Mouse (Mus musculus): Measurements from ENCODE around the gene Pxk. TPM values are rescaled to one million over a fixed set of nuclear protein-coding genes. Genes with fewer than 3 reads are reported as not detected.
A peak's percentile ranks its signal among the peaks of the same experiment; 100 is the strongest.

Pxk gene
- total and polyA plus RNA-seq, 3 experiments: 18.3 to 24.6 (median 23.1) TPM

- intact Hi-C loops (cut with DNase I): no loop called here
- Histone ChIP-seq H3K27ac (no peak overlapping the region), H3K9ac (ENCODE audit: low read depth, low read length) (no peak overlapping the region), H3K4me1 (ENCODE audit: control insufficient read depth, insufficient read depth, low read length) (no peaks in the 10 kb centered on the region), H3K27me3 (ENCODE audit: control insufficient read depth, insufficient read depth, low read length) (no peaks in the 10 kb centered on the region), H3K36me3 (ENCODE audit: control insufficient read depth, insufficient read depth, low read length) (no peaks in the 10 kb centered on the region), H3K79me2 (replicated peaks; ENCODE audit: control insufficient read depth, insufficient read depth, low read length) (no peaks in the 10 kb centered on the region), H3K4me3 (no peak overlapping the region)
- TF ChIP-seq POLR2A (IDR thresholded peaks at IDR 0.05; ENCODE audit: insufficient read depth, low read depth, low read length) (no peak), CTCF (IDR thresholded peaks at IDR 0.05) (no peak), EP300 (IDR thresholded peaks at IDR 0.05; ENCODE audit: insufficient read depth, low read depth, low read length) (no peak)
- DNase-seq: no peak
- WGBS: 84% methylated on average over 6 of the region's 6 CpGs
These were observed 94.7 kb downstream of the Pxk start for GRCm38 (mm10) chr14:8192727-8193126.

GRCm38 (mm10) chr14:8200769-8201168, 102.8 kb downstream of the Pxk start:
- Histone ChIP-seq H3K36me3 (ENCODE audit: control insufficient read depth, insufficient read depth, low read length) (no peaks in the 10 kb centered on the region), H3K27ac (no peak overlapping the region), H3K4me3 (no peak overlapping the region), H3K79me2 (replicated peaks; ENCODE audit: control insufficient read depth, insufficient read depth, low read length) (no peaks in the 10 kb centered on the region), H3K4me1 (ENCODE audit: control insufficient read depth, insufficient read depth, low read length) (no peaks in the 10 kb centered on the region), H3K27me3 (ENCODE audit: control insufficient read depth, insufficient read depth, low read length) (no peaks in the 10 kb centered on the region), H3K9ac (ENCODE audit: low read depth, low read length) (no peak overlapping the region)
- 50% methylated on average over 5 of the region's 5 CpGs for WGBS
- peak in 1 of 2 experiments; percentile 14 for DNase-seq
- intact Hi-C loops (cut with DNase I): no loop called here
- TF ChIP-seq POLR2A (IDR thresholded peaks at IDR 0.05; ENCODE audit: insufficient read depth, low read depth, low read length): no peak

- no peak for DNase-seq
- TF ChIP-seq POLR2A (IDR thresholded peaks at IDR 0.05; ENCODE audit: insufficient read depth, low read depth, low read length) (no peak), CTCF (IDR thresholded peaks at IDR 0.05) (no peak), EP300 (IDR thresholded peaks at IDR 0.05; ENCODE audit: insufficient read depth, low read depth, low read length) (no peak)
- no peaks in the 10 kb centered on the region for H3K79me2 ChIP-seq (replicated peaks; ENCODE audit: control insufficient read depth, insufficient read depth, low read length)
- no peaks in the 10 kb centered on the region for H3K4me1 ChIP-seq (ENCODE audit: control insufficient read depth, insufficient read depth, low read length)
- H3K36me3 ChIP-seq (ENCODE audit: control insufficient read depth, insufficient read depth, low read length): no peaks in the 10 kb centered on the region
- H3K4me3 ChIP-seq: no peak overlapping the region
- H3K9ac ChIP-seq (ENCODE audit: low read depth, low read length): no peak overlapping the region
- 69% methylated on average over 3 of the region's 3 CpGs for WGBS
- intact Hi-C loops (cut with DNase I): no loop called here
- H3K27ac ChIP-seq: no peak overlapping the region
- H3K27me3 ChIP-seq (ENCODE audit: control insufficient read depth, insufficient read depth, low read length): no peaks in the 10 kb centered on the region
These were observed 103.7 kb downstream of the Pxk start for GRCm38 (mm10) chr14:8201715-8202114.

GRCm38 (mm10) chr14:8206179-8206910, 108.3 kb downstream of the Pxk start:
- 64% methylated on average over 9 of the region's 9 CpGs for WGBS
- H3K27ac ChIP-seq: no peak overlapping the region
- DNase-seq: no peak
- no peaks in the 10 kb centered on the region for H3K36me3 ChIP-seq (ENCODE audit: control insufficient read depth, insufficient read depth, low read length)
- H3K4me3 ChIP-seq: no peak overlapping the region
- no peaks in the 10 kb centered on the region for H3K27me3 ChIP-seq (ENCODE audit: control insufficient read depth, insufficient read depth, low read length)
- H3K9ac ChIP-seq (ENCODE audit: low read depth, low read length): no peak overlapping the region
- H3K79me2 ChIP-seq (replicated peaks; ENCODE audit: control insufficient read depth, insufficient read depth, low read length): no peaks in the 10 kb centered on the region
- H3K4me1 ChIP-seq (ENCODE audit: control insufficient read depth, insufficient read depth, low read length): no peaks in the 10 kb centered on the region
- intact Hi-C loops (cut with DNase I): no loop called here
- TF ChIP-seq CTCF (IDR thresholded peaks at IDR 0.05): no peak
- TF ChIP-seq POLR2A (IDR thresholded peaks at IDR 0.05; ENCODE audit: insufficient read depth, low read depth, low read length): no peak
- TF ChIP-seq EP300 (IDR thresholded peaks at IDR 0.05; ENCODE audit: insufficient read depth, low read depth, low read length): no peak

- H3K9ac ChIP-seq (ENCODE audit: low read depth, low read length): no peak overlapping the region
- TF ChIP-seq CTCF (IDR thresholded peaks at IDR 0.05) (no peak), EP300 (IDR thresholded peaks at IDR 0.05; ENCODE audit: insufficient read depth, low read depth, low read length) (no peak), POLR2A (IDR thresholded peaks at IDR 0.05; ENCODE audit: insufficient read depth, low read depth, low read length) (no peak)
- intact Hi-C loops (cut with DNase I): no loop called here
- H3K4me3 ChIP-seq: no peak overlapping the region
- H3K79me2 ChIP-seq (replicated peaks; ENCODE audit: control insufficient read depth, insufficient read depth, low read length): no peaks in the 10 kb centered on the region
- H3K27me3 ChIP-seq (ENCODE audit: control insufficient read depth, insufficient read depth, low read length): no peaks in the 10 kb centered on the region
- H3K4me1 ChIP-seq (ENCODE audit: control insufficient read depth, insufficient read depth, low read length): no peaks in the 10 kb centered on the region
- WGBS: 50% methylated on average over 5 of the region's 5 CpGs
- no peak overlapping the region for H3K27ac ChIP-seq
- no peak for DNase-seq
- no peaks in the 10 kb centered on the region for H3K36me3 ChIP-seq (ENCODE audit: control insufficient read depth, insufficient read depth, low read length)
These were observed 109.1 kb downstream of the Pxk start for GRCm38 (mm10) chr14:8207105-8207504.

- H3K4me1 ChIP-seq (ENCODE audit: control insufficient read depth, insufficient read depth, low read length): no peaks in the 10 kb centered on the region
- TF ChIP-seq POLR2A (IDR thresholded peaks at IDR 0.05; ENCODE audit: insufficient read depth, low read depth, low read length): no peak
- TF ChIP-seq CTCF (IDR thresholded peaks at IDR 0.05): no peak
- TF ChIP-seq EP300 (IDR thresholded peaks at IDR 0.05; ENCODE audit: insufficient read depth, low read depth, low read length): no peak
- no peak overlapping the region for H3K4me3 ChIP-seq
- H3K36me3 ChIP-seq (ENCODE audit: control insufficient read depth, insufficient read depth, low read length): no peaks in the 10 kb centered on the region
- H3K9ac ChIP-seq (ENCODE audit: low read depth, low read length): no peak overlapping the region
- no peak for DNase-seq
- H3K27ac ChIP-seq: no peak overlapping the region
- no peaks in the 10 kb centered on the region for H3K79me2 ChIP-seq (replicated peaks; ENCODE audit: control insufficient read depth, insufficient read depth, low read length)
- H3K27me3 ChIP-seq (ENCODE audit: control insufficient read depth, insufficient read depth, low read length): no peaks in the 10 kb centered on the region
- WGBS: 85% methylated on average over 5 of the region's 5 CpGs
- intact Hi-C loops (cut with DNase I): no loop called here
These were observed 109.5 kb downstream of the Pxk start for GRCm38 (mm10) chr14:8207543-8207942.

Measured in heart, adult 2 months (tissue).